Mouse (Mus musculus) cerebellum, adult 9-11 months (tissue): ENCODE results near the gene Hmces.
"Not testable (repeated sequence)": the region's sequence is repeated elsewhere in the genome, so short reads cannot be mapped to it uniquely, and the experiment has no call there.

Experiments used
- DNase-seq: peaks from one replicate; pipeline ENCODE4 v3.0.0; 2022

The Hmces gene

GRCm38 (mm10) chr6:87915939-87916338 is 2.2 kb downstream of the Hmces start:
- DNase-seq, result no peak

DNA sequence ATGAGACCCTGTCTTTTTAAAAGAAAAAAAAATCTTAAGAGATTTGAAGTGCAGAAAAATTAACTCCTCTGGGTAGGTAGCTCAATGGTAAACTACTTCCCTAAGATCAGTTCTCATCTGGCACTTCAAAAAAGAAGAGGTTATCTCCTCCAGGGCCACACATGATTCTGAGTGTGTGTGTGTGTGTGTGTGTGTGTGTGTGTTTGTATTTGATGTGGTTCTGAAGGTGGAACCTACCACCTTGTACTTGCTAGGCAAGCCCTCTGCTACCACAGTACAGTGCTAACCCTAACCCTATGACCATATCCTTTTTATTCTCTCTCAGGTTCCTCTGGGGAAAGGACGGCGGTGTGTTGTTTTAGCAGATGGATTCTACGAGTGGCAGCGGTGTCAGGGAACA is 7.5 kb downstream of the Hmces start:
- DNase-seq, result no peak

DNA sequence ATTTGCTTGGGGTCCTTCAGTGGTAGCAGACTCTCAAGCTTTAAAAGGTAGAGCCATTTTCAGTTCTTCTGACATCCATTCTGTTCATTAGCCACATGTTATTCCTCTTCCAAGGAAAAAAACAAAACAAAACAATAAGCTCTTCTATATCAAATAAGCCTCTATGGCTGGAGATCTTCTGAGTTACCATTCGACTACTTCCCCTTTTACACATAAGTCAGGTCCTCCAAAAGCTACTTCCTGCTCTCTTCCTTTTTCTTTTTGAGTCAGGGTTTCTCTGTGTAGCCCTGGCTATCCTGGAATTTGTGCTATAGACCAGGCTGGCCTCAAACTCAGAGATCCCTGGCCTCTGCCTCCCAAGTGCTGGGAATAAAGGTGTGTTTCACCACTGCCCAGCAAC is 9.9 kb downstream of the Hmces start:
- no peak for DNase-seq

- DNase-seq, result no peak
Observed at GRCm38 (mm10) chr6:87935037-87935436, 21.3 kb downstream of the Hmces start.

DNA sequence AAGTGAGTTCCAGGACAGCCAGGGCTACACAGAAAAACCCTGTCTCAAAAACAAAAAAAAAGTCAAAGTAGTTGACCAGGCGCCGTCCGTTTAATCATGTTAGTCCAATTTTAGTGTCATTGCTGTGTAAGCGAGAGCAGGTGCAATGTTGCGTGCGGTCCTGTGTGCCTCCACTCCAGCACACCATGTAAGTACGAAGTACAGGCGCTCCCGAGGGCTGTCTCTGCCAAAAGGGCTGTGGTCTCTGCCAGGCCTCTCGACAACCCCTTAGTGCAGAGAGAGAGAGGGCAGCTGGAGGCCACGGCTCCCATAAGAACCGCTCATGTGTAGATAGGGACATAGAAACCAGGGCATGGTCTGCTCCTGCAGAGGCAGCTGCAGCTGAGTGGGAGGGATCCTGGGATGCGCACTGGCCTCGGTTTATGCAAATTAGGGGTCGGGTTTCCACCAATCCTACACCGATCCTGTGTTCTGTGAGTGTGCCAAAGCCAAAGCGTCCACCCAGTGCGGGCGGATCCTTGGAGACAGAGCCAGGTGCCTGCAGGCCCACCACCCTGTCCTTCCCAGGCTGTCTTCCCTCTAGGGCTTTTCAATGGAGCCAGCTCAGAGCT is 23.5 kb downstream of the Hmces start:
- DNase-seq, result no peak

- DNase-seq, result no peak
Observed at GRCm38 (mm10) chr6:87938941-87939340, 25.2 kb downstream of the Hmces start.

DNA sequence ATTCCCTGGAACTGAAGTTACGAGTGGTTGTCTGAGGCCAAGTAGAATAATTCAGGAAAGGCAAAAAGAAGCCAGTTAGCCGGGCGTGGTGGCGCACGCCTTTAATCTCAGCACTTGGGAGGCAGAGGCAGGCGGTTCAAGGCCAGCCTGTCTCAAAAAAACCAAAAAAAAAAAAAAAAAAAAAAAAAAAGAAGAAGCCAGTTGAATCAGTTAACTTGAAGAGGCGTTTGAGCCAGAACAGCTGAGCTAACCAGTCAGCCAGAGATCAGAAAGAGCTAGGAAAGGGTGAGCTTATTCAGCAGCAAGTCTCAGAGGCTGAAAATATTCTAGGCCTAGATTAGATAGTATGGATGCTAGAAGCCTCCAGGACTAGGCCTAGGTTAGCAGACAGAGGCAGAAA is 28.4 kb downstream of the Hmces start:
- DNase-seq, result no peak

DNA sequence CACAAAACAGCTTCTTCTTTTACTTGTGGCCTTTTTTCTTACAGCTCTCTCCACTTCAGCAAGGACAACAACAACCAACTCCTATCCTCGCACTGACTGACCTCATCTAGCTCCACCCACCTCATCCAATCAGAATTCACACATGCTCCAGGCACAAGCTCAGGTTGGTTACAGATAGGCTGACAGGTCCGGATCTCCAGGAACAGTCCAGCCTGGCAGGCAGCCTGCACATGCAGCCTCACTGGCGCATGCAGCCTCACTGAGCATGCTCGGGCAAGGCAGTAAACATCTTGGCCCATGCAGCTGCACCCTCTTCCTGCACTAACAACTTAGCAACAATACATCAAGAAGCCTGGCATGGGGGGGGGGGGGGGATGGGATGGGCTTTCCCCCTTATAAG is 48.7 kb downstream of the Hmces start:
- not testable (repeated sequence) for DNase-seq

- no peak for DNase-seq
Observed at GRCm38 (mm10) chr6:87970041-87970440, 56.3 kb downstream of the Hmces start.

- DNase-seq, result no peak
Observed at GRCm38 (mm10) chr6:87979728-87980127, 66.0 kb downstream of the Hmces start.

DNA sequence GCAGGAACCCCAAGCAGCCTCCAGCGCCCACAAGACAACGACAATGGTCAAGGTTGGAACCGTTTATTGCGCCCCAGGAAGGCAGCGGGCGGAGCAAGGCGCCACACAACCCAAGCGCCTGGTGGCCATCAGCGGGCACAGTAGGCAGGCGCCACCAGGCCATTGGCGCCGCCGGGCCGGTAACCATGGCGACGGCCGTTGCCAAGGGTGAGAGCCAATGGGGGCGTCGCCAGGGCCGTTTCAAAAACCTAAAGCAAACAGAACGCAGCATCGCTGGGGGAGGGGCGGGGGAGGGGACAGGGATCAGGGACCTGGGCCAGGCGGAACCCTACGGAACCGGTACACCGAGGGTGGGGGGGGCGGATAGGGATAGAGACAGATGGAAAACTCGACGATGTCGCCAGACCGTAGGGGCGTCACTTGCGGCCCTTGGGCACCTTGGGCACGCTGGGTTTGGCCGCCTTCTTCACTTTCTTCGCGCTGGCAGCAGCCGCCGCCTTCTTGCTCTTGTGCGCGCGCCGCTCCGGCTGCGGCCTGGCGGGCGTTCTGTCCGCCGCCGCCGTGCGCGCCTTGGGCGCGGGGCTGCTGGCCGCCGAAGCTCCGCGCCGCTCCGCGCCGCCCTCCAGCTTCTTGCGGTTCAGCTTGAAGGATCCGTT is 66.8 kb downstream of the Hmces start:
- DNase-seq, result peak; percentile 83

DNA sequence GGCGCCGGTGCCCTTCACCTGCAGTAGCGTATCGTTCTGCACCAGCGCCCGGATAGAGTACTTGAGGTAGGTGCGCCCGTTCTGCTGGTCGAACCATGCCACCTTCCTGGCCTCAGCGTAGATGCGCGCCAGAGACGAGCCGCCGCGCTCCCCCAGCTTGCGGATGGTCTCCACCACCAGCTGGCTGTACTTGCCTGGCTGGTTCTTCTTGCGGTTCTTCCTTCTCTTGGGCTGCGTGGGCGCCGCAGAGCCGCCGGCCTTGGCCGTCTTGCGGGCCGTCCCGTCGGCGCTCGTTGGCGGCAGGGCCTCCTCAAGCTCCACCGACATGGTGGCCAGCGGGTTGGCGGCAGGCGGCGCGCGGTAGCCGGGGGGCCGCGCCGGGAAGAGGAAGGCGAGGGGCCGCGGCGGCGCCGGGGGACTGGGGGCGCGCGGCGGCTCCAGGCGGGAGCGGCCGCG is 67.3 kb downstream of the Hmces start:
- peak; percentile 43 for DNase-seq

- peak; percentile 76 for DNase-seq
Observed at GRCm38 (mm10) chr6:87981547-87982256, 68.0 kb downstream of the Hmces start, which contains the start of gene H1fx. Gene H1fx (minus strand): TSS chr6:87981637.

DNA sequence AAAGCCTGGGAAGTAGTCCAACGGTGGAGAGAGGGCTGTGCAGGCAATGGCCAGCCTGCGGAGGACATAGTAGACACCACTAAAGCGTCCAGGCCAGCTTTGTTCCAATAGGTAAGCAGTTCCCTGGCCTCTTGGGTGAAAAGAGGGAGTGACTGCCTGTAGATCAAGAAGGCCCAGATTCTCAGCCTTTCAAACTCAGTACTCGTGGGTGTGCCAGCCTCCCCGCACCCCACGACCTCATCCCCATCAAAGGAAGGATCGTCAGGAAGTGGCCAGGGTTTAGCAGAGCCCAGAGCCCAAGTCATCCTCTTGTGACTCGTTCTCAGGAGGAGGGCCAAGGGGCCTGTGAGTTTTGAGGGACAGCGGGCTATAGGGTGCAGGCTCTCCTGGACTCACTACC is 68.8 kb downstream of the Hmces start:
- DNase-seq, result no peak
